Mouse (Mus musculus): ENCODE data around the gene A730071L15Rik.

- TF ChIP-seq CTCF (IDR thresholded peaks at IDR 0.05; ENCODE audit: low read depth, low read length) (no peak), GATA1 (IDR thresholded peaks at IDR 0.05; ENCODE audit: borderline replicate concordance, low read length) (no peak), GATA2 (IDR thresholded peaks at IDR 0.05; ENCODE audit: borderline replicate concordance, low read depth, low read length) (no peak), TAL1 (conservative IDR thresholded peaks at IDR 0.05; ENCODE audit: low read depth, low read length) (no peak)
These were observed 1.4 kb upstream of the A730071L15Rik start for GRCm38 (mm10) chr11:6198449-6198848.
